Mouse (Mus musculus): ENCODE results near the gene Snrnp25. TPM values are rescaled to one million over a fixed set of nuclear protein-coding genes. Genes with fewer than 3 reads are reported as not detected.

Gene Snrnp25
- polyA plus RNA-seq, 1 experiment from 2014 or later: 93.1 TPM

DNA sequence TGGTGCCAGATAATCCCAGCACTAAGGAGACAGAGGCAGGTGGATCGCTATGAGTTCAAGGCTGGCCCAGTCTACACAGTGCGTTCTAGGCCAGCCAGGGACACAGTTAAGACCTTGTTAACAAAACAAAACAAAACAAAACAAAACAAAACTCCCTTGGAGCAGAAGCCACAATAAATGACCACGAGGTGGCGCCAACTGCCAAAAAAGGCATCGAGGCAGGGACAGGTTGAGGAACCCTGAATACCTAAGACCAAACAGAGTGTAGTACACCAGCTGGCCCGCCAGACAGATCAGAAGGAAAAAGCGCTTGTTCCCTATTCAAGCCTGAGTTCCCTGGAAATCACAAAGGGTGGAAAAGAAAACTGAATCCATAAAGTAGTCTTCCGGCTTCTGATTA is 11.6 kb downstream of the Snrnp25 start:
- H3K4me3 ChIP-seq (replicated peaks): no peak overlapping the region
- peaks cover 43% of the 10 kb centered on the region for H3K27me3 ChIP-seq
- 21% methylated on average over 8 of the region's 8 CpGs for WGBS (ENCODE audit: insufficient replicate concordance)
- H3K36me3 ChIP-seq: peaks cover 10% of the 10 kb centered on the region
- ATAC-seq (ENCODE audit: low read depth) (peak; percentile 48; the same call in 1 of the 2 replicates), DNase-seq (peak; percentile 71)
- peaks cover 42% of the 10 kb centered on the region for H3K4me1 ChIP-seq (replicated peaks)
- H3K9me3 ChIP-seq (replicated peaks): no peaks in the 10 kb centered on the region
- peak overlapping the region; percentile 22; the same call in 1 of the 2 replicates for H3K27ac ChIP-seq
- peak overlapping the region; percentile 41; the same call in 1 of the 2 replicates for H3K9ac ChIP-seq
- H3K4me2 ChIP-seq: no peak overlapping the region

DNA sequence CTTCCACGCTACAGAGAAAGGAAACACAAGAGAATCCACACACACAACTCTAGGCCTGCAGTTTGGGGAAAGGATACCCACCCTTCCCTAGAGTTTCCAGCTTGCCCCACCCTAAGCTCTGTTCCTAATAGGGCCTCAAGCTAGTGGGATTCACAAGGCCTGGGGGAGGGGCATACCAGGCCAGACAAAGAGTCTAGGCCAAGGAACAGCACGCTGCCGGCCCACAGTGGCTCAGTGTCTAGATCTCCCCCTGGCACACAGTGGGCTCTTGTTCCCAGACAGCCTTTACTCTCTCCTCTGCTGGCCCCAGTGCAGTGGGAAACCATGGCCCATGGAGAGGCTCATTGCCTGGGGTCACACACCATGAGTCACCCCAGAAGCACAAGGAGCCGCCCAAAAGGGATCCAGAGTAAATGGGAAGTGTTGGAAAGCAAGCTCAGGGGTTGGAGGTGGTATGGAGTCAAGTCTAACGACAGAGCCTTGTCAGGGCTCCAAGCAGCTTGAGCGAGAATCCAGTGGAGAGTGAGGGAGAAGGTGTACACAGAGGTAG is 13.4 kb downstream of the Snrnp25 start:
- no peak overlapping the region for H3K4me3 ChIP-seq (replicated peaks)
- ATAC-seq (ENCODE audit: low read depth) (no peak), DNase-seq (no peak)
- no peak overlapping the region for H3K4me2 ChIP-seq
- H3K36me3 ChIP-seq: 0 out of 2 replicates have a peak, but pooled peaks cover 5% of the 10 kb centered on the region
- peaks cover 58% of the 10 kb centered on the region for H3K4me1 ChIP-seq (replicated peaks)
- no peaks in the 10 kb centered on the region for H3K9me3 ChIP-seq (replicated peaks)
- H3K27me3 ChIP-seq: peaks cover 61% of the 10 kb centered on the region
- no peak overlapping the region for H3K27ac ChIP-seq
- WGBS (ENCODE audit: insufficient replicate concordance): 66% methylated on average over 6 of the region's 6 CpGs
- peak overlapping the region; percentile 41; the same call in 1 of the 2 replicates for H3K9ac ChIP-seq

DNA sequence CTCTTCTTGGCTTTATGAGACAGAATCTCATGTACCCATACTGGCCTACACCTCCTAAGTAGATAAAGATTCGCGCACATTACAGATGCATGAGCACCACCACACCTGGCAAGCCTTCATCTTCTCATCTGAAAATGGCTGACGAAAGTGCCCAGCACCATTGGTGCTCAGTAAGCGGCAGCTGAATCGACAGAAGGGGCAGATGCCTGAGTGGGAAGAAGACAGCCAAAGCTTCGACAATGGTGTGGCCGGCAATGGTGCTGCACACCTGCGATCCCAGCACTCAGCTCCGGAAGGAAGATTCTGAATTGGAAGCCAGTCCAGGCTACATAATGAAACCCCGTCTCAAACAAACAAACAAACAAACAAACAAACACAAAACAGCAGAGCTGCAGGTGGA is 14.1 kb downstream of the Snrnp25 start:
- H3K36me3 ChIP-seq: no peaks in the 10 kb centered on the region
- peaks cover 68% of the 10 kb centered on the region for H3K27me3 ChIP-seq
- no peak overlapping the region for H3K4me3 ChIP-seq (replicated peaks)
- no peak overlapping the region for H3K27ac ChIP-seq
- no peaks in the 10 kb centered on the region for H3K9me3 ChIP-seq (replicated peaks)
- 78% methylated on average over 10 of the region's 10 CpGs for WGBS (ENCODE audit: insufficient replicate concordance)
- ATAC-seq (ENCODE audit: low read depth) (no peak), DNase-seq (no peak)
- no peak overlapping the region for H3K4me2 ChIP-seq
- H3K9ac ChIP-seq: no peak overlapping the region
- peaks cover 64% of the 10 kb centered on the region for H3K4me1 ChIP-seq (replicated peaks)

DNA sequence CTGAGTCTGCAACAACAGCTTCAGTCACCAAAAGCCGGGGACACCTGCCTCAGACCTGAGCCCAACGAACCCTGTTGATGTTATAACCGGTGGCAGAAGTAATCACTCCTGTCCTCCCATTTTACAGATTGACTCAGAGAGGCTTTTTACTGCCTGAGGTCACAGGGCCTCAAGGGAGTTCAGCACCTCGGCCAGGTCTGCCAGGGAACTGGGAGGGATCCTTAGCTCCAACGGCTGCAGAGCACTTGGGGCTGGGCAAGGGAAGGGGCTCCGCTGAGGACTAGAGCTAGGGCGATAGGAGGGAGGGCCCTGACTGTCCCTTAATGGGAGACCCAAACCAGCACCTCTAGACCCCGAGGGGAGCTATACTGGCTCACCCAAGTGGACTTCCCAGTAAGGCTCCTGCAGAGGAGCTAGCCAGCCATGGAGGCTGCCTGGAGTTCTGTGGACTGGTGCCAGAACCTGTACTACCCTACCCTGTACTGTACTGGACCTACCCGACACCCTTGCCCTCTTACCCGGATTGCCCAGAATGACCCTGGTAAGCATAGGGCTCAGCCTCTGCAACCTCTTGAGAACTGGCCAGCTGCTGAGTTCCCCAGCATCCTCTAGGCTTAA is 15.5 kb downstream of the Snrnp25 start:
- no peak for DNase-seq

DNA sequence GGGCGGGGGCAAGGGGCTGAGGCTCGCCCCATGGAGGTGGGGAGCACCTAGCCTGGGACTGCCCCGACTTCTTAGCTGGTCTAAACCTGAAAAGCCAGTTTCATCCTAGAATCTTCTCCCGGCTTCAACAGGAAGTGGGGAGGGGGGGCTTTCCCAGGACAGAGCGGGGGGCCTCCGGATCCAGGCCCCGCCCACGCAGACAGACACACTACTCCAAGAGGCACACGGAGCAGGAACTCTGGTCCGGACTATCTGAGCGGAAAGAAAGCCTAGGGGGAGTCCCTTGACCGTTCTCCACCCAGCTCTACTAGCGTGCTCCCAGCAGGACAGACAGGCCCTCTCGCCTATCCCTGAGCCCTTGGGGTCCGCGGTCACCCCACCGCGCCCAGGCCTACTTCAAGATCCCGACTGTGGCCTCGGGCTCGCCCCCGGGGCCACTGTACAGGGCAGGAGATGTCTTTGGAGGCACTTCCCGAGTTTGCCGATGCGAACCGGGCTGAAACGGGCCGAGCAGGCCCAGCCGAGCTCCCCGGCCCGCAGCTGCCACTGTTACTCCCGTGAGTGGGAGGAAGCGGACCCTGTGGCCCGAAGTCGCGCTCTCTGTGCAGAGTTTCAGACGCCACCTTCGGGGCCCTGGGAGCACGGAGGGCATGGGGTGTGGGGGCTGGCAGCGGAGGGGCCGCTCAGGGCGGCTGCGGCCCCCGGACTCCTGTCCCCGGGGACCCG is 16.2 kb downstream of the Snrnp25 start:
- peak; percentile 21 for ATAC-seq (ENCODE audit: low read depth)

More for the DNA sequence above, 15.5 kb downstream of the Snrnp25 start:
- peaks cover 82% of the 10 kb centered on the region for H3K27me3 ChIP-seq
- H3K4me3 ChIP-seq (replicated peaks): peak overlapping the region; percentile 65
- H3K4me2 ChIP-seq: peak overlapping the region; percentile 76
- peaks cover 78% of the 10 kb centered on the region for H3K4me1 ChIP-seq (replicated peaks)
- ATAC-seq (ENCODE audit: low read depth): peak; percentile 14
- H3K9ac ChIP-seq: peak overlapping the region; percentile 73
- 36% methylated on average over 10 of the region's 10 CpGs for WGBS (ENCODE audit: insufficient replicate concordance)
- no peaks in the 10 kb centered on the region for H3K36me3 ChIP-seq
- no peaks in the 10 kb centered on the region for H3K9me3 ChIP-seq (replicated peaks)
- peak overlapping the region; percentile 34; the same call in 1 of the 2 replicates for H3K27ac ChIP-seq

DNA sequence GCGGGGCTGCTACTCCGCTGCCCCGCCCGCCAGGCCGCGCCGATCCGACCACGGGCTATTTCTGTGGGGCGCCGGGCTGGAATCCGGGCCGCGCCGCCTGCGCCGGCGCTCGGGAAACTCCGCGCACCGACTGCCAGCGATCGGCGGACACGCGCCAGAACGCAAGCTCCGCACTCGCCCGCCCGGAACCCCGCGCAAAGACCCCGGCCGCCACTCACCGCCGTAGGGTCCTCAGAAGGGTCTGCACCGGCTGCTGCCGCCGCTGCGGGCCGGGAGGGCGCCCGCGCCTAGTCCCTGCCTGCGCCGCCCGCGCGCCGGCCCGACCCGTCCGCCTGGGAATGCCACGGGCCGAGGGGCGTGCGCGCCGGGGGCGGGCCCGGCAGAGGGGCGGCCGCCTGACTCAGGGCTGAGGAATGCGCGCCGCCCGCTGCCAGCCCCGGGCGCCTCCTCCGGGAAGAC is 16.8 kb downstream of the Snrnp25 start, which contains the start of gene Rhbdf1:
TSS of gene Rhbdf1 (minus strand) at position 350 of the 459 bp plus-strand sequence.
- peaks cover 83% of the 10 kb centered on the region for H3K27me3 ChIP-seq
- DNase-seq: no peak
- WGBS (ENCODE audit: insufficient replicate concordance): under 1% methylated on average over 70 of the region's 72 CpGs

More for the DNA sequence above, 16.2 kb downstream of the Snrnp25 start:
- Histone ChIP-seq H3K4me2 (peak overlapping the region; percentile 76), H3K9me3 (replicated peaks) (no peaks in the 10 kb centered on the region), H3K27me3 (peaks cover 83% of the 10 kb centered on the region), H3K9ac (peak overlapping the region; percentile 73), H3K4me3 (replicated peaks) (peak overlapping the region; percentile 65), H3K36me3 (no peaks in the 10 kb centered on the region), H3K27ac (peak overlapping the region; percentile 34), H3K4me1 (replicated peaks) (peaks cover 83% of the 10 kb centered on the region)
- WGBS (ENCODE audit: insufficient replicate concordance): under 1% methylated on average over 46 of the region's 46 CpGs
- no peak for DNase-seq

DNA sequence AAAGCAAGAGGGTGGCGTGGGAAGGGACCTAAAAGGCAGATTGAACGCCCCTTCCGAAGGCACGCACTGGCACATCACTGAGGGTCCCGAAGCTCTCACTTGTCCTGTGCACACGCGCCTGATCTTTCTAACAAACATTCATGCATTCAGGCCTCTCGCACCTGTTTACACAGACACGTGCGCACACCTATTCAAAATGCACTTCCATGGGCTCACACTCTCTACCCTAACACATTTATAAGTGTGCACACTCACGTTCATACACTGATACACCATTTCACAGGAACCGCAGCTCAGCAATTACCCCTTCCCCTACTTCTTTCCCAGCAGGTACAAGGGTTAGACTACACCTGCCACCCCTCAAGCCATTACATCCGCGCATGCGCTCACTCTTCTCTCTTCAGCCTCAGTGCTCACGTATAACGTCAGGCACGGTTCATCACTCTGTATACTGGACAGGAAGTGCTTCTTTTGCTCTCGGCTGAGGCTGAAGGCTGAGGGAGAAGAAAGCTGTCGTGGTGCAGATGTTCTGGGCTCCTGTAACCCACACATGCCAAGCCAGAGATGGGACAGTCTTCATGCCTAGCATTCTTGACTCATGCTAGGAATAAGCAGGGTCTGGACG is 17.5 kb downstream of the Snrnp25 start:
- Histone ChIP-seq H3K4me1 (replicated peaks) (peaks cover 82% of the 10 kb centered on the region), H3K9ac (peak overlapping the region; percentile 73), H3K4me3 (replicated peaks) (peak overlapping the region; percentile 65), H3K4me2 (peak overlapping the region; percentile 76), H3K27ac (no peak overlapping the region), H3K36me3 (no peaks in the 10 kb centered on the region), H3K27me3 (peaks cover 82% of the 10 kb centered on the region), H3K9me3 (replicated peaks) (no peaks in the 10 kb centered on the region)
- DNase-seq (no peak), ATAC-seq (ENCODE audit: low read depth) (no peak)
- WGBS (ENCODE audit: insufficient replicate concordance): 11% methylated on average over 21 of the region's 21 CpGs

More for the DNA sequence above, 16.8 kb downstream of the Snrnp25 start, which contains the start of gene Rhbdf1:
- H3K4me2 ChIP-seq: peak within 1 kb of the TSS; percentile 76
- H3K9ac ChIP-seq: peak within 1 kb of the TSS; percentile 73
- peaks cover 82% of the 10 kb centered on the region for H3K4me1 ChIP-seq (replicated peaks)
- no peaks in the 10 kb centered on the region for H3K36me3 ChIP-seq
- no peak for ATAC-seq (ENCODE audit: low read depth)
- peak within 1 kb of the TSS; percentile 34 for H3K27ac ChIP-seq
- H3K4me3 ChIP-seq (replicated peaks): peak within 1 kb of the TSS; percentile 65
- no peaks in the 10 kb centered on the region for H3K9me3 ChIP-seq (replicated peaks)

DNA sequence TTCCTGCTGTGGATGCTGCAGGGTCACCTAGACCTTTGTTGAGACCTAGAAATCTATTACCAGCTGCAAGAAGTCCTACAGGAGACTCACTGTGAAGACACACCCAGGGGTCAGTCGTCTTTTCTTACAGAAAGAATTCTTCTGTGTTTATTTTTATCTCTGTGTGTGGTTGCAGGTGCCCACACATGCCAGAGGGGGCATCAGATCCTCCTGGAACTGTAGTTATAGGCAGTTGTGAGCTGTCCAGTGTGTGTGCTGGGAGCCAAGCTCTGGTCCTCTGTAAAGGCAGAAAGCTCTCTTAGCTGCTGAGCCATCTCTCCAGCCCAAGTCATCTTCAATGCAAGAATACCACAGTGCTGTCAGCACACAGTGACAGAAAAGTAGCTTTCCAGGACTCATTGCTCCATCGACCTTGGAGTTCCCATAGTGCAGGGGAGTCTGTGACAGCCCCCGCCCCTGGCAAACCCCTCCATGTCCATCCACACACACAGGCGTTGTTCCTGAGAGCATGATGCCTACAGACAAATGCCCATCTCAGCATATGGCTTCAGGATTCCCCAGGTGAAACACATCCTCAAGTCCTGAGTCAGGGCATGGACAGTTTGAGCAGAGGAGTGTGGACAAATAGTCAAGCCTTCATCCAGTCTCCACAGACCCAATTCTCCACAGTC is 18.2 kb downstream of the Snrnp25 start:
- Histone ChIP-seq H3K4me3 (replicated peaks) (no peak overlapping the region), H3K9ac (no peak overlapping the region), H3K27ac (no peak overlapping the region), H3K4me2 (no peak overlapping the region), H3K36me3 (peaks cover 6% of the 10 kb centered on the region), H3K9me3 (replicated peaks) (no peaks in the 10 kb centered on the region), H3K4me1 (replicated peaks) (peaks cover 83% of the 10 kb centered on the region), H3K27me3 (peaks cover 74% of the 10 kb centered on the region)
- 50% methylated on average over 4 of the region's 4 CpGs for WGBS (ENCODE audit: insufficient replicate concordance)
- ATAC-seq (ENCODE audit: low read depth): no peak
- no peak for DNase-seq

DNA sequence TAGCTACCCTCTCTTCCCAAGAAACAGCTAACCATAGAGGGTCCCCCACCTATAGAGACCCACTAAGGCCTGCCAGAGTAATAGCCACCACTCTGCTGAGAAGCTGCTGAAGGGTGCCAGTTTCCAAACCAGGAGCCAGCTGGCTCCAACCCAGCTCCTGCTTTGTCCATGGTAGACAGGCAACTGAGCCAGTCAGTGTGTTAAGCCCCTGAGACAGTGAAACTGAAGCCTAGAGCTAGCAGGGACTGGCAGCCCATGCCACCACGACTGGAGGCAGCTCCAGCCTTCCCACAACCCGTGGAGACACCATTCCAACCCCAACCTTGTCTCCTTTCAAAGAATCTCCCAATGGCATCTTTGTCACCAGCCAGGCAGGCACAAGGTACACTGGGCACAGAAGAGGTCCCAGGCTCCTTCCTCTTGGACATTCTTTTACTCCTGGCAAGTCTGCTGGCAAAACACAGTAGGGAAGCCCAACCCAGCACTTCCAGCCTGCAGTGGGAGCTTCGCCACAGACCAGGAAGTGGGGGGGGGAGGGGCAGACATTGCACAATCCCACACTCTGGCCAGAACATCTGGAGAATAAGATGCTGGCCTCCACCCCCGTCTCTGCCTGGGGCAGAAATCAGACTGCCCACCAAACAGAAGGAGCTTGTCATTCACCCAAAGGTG is 19.4 kb downstream of the Snrnp25 start:
- Histone ChIP-seq H3K4me2 (no peak overlapping the region), H3K9ac (no peak overlapping the region), H3K4me1 (replicated peaks) (peaks cover 81% of the 10 kb centered on the region), H3K9me3 (replicated peaks) (no peaks in the 10 kb centered on the region), H3K27me3 (peaks cover 63% of the 10 kb centered on the region), H3K4me3 (replicated peaks) (no peak overlapping the region), H3K27ac (peak overlapping the region; percentile 44), H3K36me3 (peaks cover 17% of the 10 kb centered on the region)
- DNase-seq (no peak), ATAC-seq (ENCODE audit: low read depth) (no peak)
- WGBS (ENCODE audit: insufficient replicate concordance): 12% methylated on average over 4 of the region's 4 CpGs
